ENCODE assay signal across 10 mouse cellular contexts in the genomic region with DNA sequence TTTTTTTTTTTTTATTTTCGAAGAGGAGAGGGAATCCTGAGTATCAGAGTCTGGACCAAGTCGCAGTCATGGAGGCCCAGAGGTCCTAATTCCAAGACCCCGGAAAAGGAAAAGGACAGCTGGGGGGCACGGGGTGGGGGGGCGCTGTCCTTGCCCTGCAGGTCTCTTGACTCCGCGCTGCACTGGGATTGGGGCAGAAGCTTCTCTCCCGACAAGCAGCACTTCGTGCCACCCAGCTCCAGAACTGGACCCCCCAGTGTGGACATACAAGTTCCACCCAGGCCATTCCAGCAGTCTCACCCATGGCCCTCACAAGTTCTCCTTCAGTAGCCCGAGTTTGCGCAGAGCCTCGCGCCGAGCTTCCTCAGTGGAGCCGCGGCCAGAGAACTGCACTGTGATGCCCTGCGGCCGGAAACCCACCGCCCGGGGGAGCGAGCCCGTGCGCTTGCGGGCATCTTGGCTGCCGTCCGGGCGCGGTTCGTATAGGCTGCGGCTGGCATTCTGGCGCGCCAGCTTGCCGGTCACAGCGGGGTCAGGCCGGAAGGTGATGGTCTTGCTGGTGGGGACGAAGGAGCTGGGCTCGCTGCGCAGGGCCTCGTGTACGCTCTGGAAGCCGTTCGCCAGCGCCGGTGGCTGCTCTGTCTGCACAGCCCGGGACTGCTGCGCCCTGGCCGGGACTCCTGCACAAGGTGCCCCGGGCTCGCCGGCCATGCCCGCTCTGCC. TPM values are rescaled to one million over a fixed set of nuclear protein-coding genes. Genes with fewer than 3 reads are reported as not detected.
A peak's percentile ranks its signal among the peaks of the same experiment; 100 is the strongest.
DNase-seq lines count a peak whose midpoint lies in the region; ATAC-seq and TF ChIP-seq lines count a peak whose summit lies in the region.
"Had no signal": no experiment of that assay in that cellular context is flagged by ENCODE, and none has a peak within 500 bp of the region (broad histone marks: within the 10 kb centered on the region; RNA-seq: fewer than 3 reads in every experiment).

No protein-coding gene starts in this region.

- H3K4me1 ChIP-seq in heart, embryonic 11.5 days (ENCODE audit: control insufficient read depth, insufficient read depth, low read length): peaks cover 25% of the 10 kb centered on the region
- H3K4me1 ChIP-seq in bone marrow macrophage, adult 2 months (ENCODE audit: control insufficient read depth, insufficient read depth, low read length): peaks cover 9% of the 10 kb centered on the region
- H3K4me1 ChIP-seq in forebrain, embryonic 13.5 days: peaks cover 10% of the 10 kb centered on the region
- peaks cover 21% of the 10 kb centered on the region for H3K4me1 ChIP-seq in intestine, embryonic 15.5 days (replicated peaks)
- peaks cover 10% of the 10 kb centered on the region for H3K4me1 ChIP-seq in midbrain, embryonic 13.5 days (replicated peaks)

- H3K27ac ChIP-seq in heart, embryonic 11.5 days (ENCODE audit: low read depth, low read length): peak overlapping the region; percentile 51
- H3K27ac ChIP-seq in bone marrow macrophage, adult 2 months (ENCODE audit: insufficient read depth, low read depth, low read length): no peak overlapping the region
- H3K27ac ChIP-seq in forebrain, embryonic 13.5 days: no peak overlapping the region
- H3K27ac ChIP-seq in intestine, embryonic 15.5 days: peak overlapping the region; percentile 78; the same call in 1 of the 2 replicates
- H3K27ac ChIP-seq in midbrain, embryonic 13.5 days: no peak overlapping the region
- H3K27ac ChIP-seq: macrophage had no signal

- H3K4me2 ChIP-seq in heart, embryonic 11.5 days: peak overlapping the region; percentile 81
- H3K4me2 ChIP-seq in forebrain, embryonic 13.5 days: peak overlapping the region; percentile 91
- H3K4me2 ChIP-seq in intestine, embryonic 15.5 days (replicated peaks): peak overlapping the region; percentile 87
- H3K4me2 ChIP-seq in midbrain, embryonic 13.5 days (replicated peaks): peak overlapping the region; percentile 94

- no peak for DNase-seq in heart, postnatal 25 days (ENCODE audit: low spot score)
- no peak for DNase-seq in T-cell, adult 2 months (ENCODE audit: low spot score)
- no peak for DNase-seq in left cerebral cortex, postnatal 25 days (ENCODE audit: low spot score in 2 of 2)

- TF ChIP-seq POLR2A in bone marrow macrophage, adult 2 months (IDR thresholded peaks at IDR 0.05; ENCODE audit: borderline replicate concordance, low read depth, low read length): no peak

- intact Hi-C loops in heart, postnatal 25 days (cut with DNase I): no loop called here
- intact Hi-C loops in left cerebral cortex, postnatal 25 days (cut with DNase I): no loop called here

- ATAC-seq in heart, embryonic 11.5 days (replicated peaks; ENCODE audit: insufficient number of reproducible peaks, low FRiP score, low TSS enrichment): peak; percentile 44; the same call in 1 of the 2 replicates
- peak; percentile 79 for ATAC-seq in forebrain, embryonic 13.5 days
- ATAC-seq in intestine, embryonic 15.5 days: 0 out of 2 replicates have a peak, but pooled peaks have one; percentile 13
- peak; percentile 89 for ATAC-seq in midbrain, embryonic 13.5 days
- ATAC-seq: Patski had no signal

- no peaks in the 10 kb centered on the region for H3K27me3 ChIP-seq in heart, embryonic 11.5 days (ENCODE audit: control insufficient read depth, insufficient read depth, low read length)
- H3K27me3 ChIP-seq in forebrain, embryonic 13.5 days: peaks cover 35% of the 10 kb centered on the region
- no peaks in the 10 kb centered on the region; the same call in 1 of the 2 replicates for H3K27me3 ChIP-seq in intestine, embryonic 15.5 days (replicated peaks)
- peaks cover 25% of the 10 kb centered on the region for H3K27me3 ChIP-seq in midbrain, embryonic 13.5 days
- H3K27me3 ChIP-seq: Patski had no signal

- WGBS in heart, embryonic 11.5 days (ENCODE audit: insufficient replicate concordance): 8% methylated on average over 51 of the region's 51 CpGs
- 15% methylated on average over 51 of the region's 51 CpGs for WGBS in forebrain, embryonic 13.5 days
- WGBS in intestine, embryonic 15.5 days: 24% methylated on average over 51 of the region's 51 CpGs
- WGBS in midbrain, embryonic 13.5 days: 9% methylated on average over 51 of the region's 51 CpGs

- TF ChIP-seq CTCF in bone marrow macrophage, adult 2 months (IDR thresholded peaks at IDR 0.05; ENCODE audit: low read depth, low read length): no peak

- H3K9me3 ChIP-seq in heart, embryonic 11.5 days (replicated peaks; ENCODE audit: control insufficient read depth, low read length): no peaks in the 10 kb centered on the region
- H3K9me3 ChIP-seq in forebrain, embryonic 13.5 days (replicated peaks): no peaks in the 10 kb centered on the region
- H3K9me3 ChIP-seq in intestine, embryonic 15.5 days: no peaks in the 10 kb centered on the region
- H3K9me3 ChIP-seq in midbrain, embryonic 13.5 days: no peaks in the 10 kb centered on the region

- H3K36me3 ChIP-seq in heart, embryonic 11.5 days (ENCODE audit: control insufficient read depth, insufficient read depth, low read length): peaks cover 7% of the 10 kb centered on the region; the same call in 1 of the 2 replicates
- H3K36me3 ChIP-seq in forebrain, embryonic 13.5 days (ENCODE audit: poor library complexity, severe bottlenecking): no peaks in the 10 kb centered on the region
- peaks cover 4% of the 10 kb centered on the region; the same call in 1 of the 2 replicates for H3K36me3 ChIP-seq in intestine, embryonic 15.5 days
- H3K36me3 ChIP-seq in midbrain, embryonic 13.5 days: no peaks in the 10 kb centered on the region

- peak overlapping the region; percentile 45 for H3K4me3 ChIP-seq in heart, embryonic 11.5 days (ENCODE audit: low read depth, low read length)
- H3K4me3 ChIP-seq in bone marrow macrophage, adult 2 months (ENCODE audit: insufficient read depth, low read length): peak overlapping the region; percentile 52
- H3K4me3 ChIP-seq in forebrain, embryonic 13.5 days: peak overlapping the region; percentile 47
- peak overlapping the region; percentile 40 for H3K4me3 ChIP-seq in intestine, embryonic 15.5 days (replicated peaks)
- peak overlapping the region; percentile 53 for H3K4me3 ChIP-seq in midbrain, embryonic 13.5 days (replicated peaks)

- peak overlapping the region; percentile 74 for H3K9ac ChIP-seq in heart, embryonic 11.5 days (ENCODE audit: low read depth, low read length)
- peak overlapping the region; percentile 60 for H3K9ac ChIP-seq in forebrain, embryonic 13.5 days
- peak overlapping the region; percentile 43 for H3K9ac ChIP-seq in intestine, embryonic 15.5 days
- H3K9ac ChIP-seq in midbrain, embryonic 13.5 days (replicated peaks): peak overlapping the region; percentile 67

RNA-seq across cellular contexts. Expression of gene Proser2, which starts 29.8 kb away (rescaled TPM):
- polyA plus RNA-seq in heart, embryonic 11.5 days (2014; fragmentation: Nextera tagmentation; extraction: Ambion mirVana): 11.2 and 12.0 TPM in 2 replicates
- 10 to 100 TPM; 12.6 to 16.0 TPM for total RNA-seq in heart, postnatal 25 days (2021)
- polyA plus RNA-seq in bone marrow macrophage, adult 2 months (2012; ENCODE audit: insufficient read depth, insufficient read length, missing spikeins): not detected in 2 replicates
- polyA plus RNA-seq in forebrain, embryonic 13.5 days (2015; fragmentation: Nextera tagmentation; extraction: Ambion mirVana): 1.9 and 2.4 TPM in 2 replicates
- polyA plus RNA-seq in intestine, embryonic 15.5 days (2015; fragmentation: Nextera tagmentation; extraction: Ambion mirVana): 27.3 and 27.7 TPM in 2 replicates
- 3.3 and 3.4 TPM in 2 replicates for polyA plus RNA-seq in midbrain, embryonic 13.5 days (2015; fragmentation: Nextera tagmentation; extraction: Ambion mirVana)
- 1 to 10 TPM; 3.0 to 3.5 TPM for total RNA-seq in left cerebral cortex, postnatal 25 days (2021)
- polyA plus RNA-seq: macrophage had no signal

Comparison
In these comparisons a context has a peak if more than half of its experiments do, and no peak if none do; other contexts are left out.
1. ATAC-seq: peak in every context shown above with its lines; median percentile 89 in midbrain, embryonic 13.5 days; 79 in forebrain, embryonic 13.5 days; 44 in heart, embryonic 11.5 days; 13 in intestine, embryonic 15.5 days.
2. H3K27ac ChIP-seq: peak in heart, embryonic 11.5 days (single experiment) and intestine, embryonic 15.5 days (single experiment); none in bone marrow macrophage, adult 2 months (single experiment), forebrain, embryonic 13.5 days (single experiment) and midbrain, embryonic 13.5 days (single experiment).
3. Peak in every context shown above with its lines, with median percentiles within 50 percentile points of each other: H3K4me2 ChIP-seq, H3K4me3 ChIP-seq and H3K9ac ChIP-seq.